Mouse (Mus musculus) ovary, postnatal 36 days (tissue): ENCODE measurements around the gene Cpeb3.
"Not testable (repeated sequence)": the region's sequence is repeated elsewhere in the genome, so short reads cannot be mapped to it uniquely, and the experiment has no call there.

Source experiments
- DNase-seq: peaks from one replicate; pipeline ENCODE4 v3.0.0; 2022; ENCODE audit warnings: low spot score, mixed read lengths

Cpeb3 gene

DNA sequence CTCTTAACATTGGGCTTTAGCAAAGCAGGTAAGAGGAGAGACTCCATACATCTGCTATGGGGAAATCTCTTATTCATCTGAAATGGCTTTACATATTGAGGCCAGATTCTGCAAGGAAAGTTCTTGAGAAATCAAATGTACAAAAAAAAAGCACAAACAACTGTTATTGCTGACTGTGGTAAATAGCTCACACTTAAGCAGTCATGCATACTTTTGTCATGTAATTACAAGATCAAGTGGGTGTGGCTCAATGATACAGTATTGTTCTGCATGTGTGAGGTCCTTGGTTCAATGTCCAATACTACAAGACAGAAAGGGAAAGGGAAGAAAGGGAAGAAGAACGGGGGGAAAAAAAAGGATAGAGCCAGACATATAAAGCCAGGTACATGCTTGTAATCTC is 62.6 kb downstream of the Cpeb3 start:
- no peak for DNase-seq

DNA sequence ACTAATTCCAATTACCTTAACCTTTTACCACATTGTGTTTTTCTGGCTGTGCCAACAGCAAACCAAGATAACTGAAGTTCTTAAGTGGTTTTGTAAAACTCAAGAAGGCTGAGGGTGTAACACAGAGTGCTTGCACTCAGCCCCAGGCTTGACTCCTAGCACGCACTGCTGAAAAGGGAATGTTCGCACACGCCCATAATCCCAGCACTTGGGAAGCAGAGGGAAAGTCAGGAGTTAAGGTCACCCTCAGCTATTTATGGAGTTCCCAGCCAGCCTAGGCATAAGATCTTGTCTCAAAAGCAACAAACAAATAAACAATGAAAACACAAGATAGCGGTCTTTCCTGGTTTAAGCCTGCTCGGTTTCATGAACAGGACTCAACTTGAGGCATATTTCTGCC is 63.0 kb downstream of the Cpeb3 start:
- no peak for DNase-seq

DNA sequence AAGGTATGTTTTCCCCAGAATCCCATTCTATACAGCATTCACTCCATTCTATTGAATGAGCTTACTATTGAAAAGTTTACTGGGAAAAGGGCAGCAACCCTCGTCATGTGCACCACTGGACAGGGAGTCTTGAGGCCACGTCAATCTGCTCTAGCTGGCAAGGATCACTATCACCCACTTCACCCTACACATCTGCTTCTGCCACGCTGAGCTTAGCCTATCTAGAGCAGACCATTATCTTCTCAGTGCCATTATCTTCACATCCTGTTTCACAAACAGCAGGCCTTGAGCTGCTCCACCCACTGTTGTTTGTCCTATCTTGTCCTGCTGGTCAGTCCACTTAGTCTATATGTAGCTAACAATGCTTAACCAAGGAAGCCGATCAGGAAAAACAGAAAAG is 66.8 kb downstream of the Cpeb3 start:
- DNase-seq: no peak

DNA sequence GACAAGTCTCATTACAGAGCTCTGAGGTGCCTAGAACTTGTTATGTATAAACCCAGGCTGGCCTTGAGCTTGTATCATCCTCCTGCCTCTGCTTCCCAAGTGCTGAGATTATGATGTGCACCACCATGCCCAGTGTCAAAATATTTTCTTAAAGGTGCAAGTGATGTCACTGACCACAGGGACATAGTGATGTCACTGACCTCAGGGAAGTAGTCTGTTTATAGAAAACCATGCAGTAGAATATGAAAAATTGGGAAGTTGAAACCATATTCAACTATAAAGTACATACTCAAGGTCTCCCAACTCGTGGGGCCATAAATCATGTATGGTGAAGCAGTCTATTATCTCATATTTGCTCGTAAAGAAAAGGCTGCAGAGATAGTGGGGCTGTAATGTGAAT is 71.3 kb downstream of the Cpeb3 start:
- DNase-seq: no peak

DNA sequence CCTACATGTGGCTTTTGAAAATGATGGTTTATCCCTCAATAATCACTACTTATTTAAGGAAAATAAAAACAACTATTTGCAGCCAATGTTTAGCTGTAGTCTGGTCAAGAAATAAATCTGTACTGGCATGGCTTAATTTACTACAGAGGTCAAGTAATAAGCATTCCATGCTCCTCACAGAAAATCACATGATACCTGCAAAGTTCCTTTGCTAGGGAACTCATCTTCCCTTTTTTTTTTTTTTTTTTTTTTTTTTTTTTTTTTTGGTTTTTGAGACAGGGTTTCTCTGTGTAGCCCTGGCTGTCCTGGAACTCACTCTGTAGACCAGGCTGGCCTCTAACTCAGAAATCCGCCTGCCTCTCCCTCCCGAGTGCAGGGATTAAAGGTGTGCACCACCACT is 72.9 kb downstream of the Cpeb3 start:
- DNase-seq: not testable (repeated sequence)

DNA sequence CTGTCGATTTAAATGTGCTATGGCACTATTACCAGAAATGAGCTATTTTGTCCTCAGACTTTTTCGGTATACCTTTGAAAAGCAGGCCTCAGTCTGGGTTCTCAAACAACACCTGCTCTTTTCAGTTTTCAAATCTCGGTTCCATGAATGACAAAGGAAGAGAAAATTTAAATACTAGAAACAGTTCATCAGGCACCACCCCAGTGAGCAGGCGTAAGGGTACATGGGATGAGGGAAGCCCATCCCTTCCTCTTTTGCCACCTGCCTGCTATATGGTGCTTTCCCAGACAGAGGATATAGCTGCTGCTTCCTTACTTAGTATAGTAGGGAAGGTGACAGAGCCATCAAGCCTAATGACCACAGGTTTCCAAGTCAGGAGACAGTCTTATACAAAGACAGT is 74.7 kb downstream of the Cpeb3 start:
- no peak for DNase-seq

DNA sequence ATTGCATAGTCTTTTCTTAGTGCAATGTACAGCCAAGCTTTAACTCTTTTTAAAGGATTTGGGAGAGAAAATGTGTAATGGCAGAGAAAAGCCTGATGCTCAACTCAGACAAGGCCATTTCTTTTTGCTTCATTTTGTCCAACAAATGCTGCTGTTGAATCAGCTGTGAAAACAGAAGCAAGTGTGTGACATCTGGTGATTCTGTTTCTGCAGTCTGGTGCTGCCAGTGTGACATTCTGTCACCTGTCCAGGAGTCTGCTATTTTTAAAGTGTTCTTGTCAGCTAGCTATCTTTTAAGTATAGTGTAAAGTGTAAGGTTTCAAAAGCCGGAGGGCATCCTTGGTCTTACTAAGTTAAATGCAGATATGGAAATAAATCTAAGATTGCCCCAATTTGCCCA is 76.7 kb downstream of the Cpeb3 start:
- DNase-seq: no peak

DNA sequence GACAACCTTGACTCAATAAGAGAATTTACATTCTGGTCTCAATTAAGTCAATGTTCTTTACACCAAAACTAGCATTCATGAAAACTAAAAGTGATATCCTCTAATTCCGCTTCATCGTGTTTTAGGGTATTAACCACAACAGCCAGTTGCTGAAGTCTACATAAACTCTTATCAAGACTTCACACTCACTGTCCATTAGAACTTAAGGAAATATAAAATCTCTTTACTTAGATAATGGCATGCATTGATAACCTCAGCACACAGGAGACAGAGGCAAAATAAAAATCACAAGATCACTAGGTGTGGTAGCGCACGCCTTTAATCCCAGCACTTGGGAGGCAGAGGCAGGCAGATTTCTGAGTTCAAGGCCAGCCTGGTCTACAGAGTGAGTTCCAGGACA is 79.9 kb downstream of the Cpeb3 start:
- no peak for DNase-seq

DNA sequence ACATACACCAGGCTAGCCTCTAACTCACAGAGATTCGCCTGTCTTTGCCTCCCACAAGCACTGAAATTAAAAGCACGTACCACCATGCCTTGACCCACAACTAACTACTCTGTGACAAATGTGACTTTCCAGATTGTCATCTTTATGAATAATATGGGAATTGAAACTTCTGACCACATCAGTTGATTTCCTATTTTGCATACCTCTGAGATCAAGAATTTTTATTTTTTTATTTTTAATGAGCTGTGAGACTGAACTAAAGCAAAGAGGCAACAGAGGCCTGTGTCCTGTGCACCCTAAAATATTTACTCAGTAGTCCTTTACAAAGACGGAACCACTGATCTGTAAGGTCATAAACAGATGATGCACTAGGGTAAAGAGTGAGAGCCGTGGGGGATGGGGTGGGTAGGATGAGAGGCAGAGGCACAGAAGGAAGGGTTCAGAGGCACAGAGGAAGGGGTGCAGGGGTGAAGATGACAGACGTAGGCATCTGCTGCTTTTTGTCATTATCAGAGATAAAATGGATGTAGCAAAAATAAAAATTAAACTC is 81.3 kb downstream of the Cpeb3 start:
- no peak for DNase-seq

DNA sequence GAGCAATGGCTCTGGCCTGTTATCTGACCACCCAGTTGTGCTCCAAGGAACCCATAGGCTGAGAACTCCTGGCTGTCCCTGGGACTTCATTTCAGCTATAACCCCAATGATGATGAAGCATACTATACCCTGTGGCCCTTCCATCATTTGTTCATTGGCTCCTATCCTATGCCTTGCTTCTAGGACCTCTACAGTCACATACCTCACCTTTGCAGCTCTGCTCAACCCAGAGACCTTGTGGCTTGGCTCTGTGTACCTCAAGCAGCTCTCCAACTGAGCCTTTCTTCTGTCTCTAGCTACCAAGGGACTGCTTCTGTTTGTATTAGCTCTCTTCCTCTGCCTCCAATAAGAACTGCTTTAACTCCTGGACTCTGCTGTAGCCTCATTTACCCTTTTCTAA is 83.4 kb downstream of the Cpeb3 start:
- DNase-seq: no peak

DNA sequence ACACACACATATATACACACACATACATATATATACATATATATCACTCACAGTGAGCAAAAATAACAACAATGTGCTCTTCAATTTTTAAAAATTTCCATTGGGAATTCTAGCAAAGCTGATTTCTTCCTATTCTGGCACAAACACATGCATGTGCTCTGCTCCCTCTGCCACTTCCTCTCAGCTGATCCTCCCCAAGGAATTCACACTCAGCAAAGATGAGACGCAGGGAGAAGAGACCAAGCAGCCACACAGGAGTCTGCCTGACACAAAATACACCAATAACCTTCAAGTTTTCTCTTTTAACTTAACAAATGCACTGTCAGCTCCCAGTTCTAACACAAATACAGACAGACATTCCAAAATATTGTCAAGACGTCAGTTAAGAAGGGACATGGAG is 89.1 kb downstream of the Cpeb3 start:
- no peak for DNase-seq

DNA sequence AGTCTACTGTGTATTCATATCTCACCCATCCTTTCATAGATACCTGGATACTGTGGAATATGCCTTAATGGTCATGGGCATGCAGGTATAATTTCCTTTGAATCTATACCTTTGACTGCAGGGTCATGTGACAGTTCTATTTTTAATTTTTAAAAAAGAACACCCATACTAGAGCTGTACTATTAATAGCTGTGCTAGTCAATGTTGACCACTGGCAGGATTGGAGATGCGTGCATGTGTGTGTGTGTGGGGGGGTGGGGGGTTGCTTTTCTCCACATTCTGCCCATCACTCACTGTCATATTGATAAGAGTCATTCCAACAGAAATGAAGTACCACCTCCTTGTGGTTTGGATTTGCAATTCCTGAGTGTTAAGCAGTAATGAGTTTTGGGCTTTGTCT is 92.6 kb downstream of the Cpeb3 start:
- no peak for DNase-seq

DNA sequence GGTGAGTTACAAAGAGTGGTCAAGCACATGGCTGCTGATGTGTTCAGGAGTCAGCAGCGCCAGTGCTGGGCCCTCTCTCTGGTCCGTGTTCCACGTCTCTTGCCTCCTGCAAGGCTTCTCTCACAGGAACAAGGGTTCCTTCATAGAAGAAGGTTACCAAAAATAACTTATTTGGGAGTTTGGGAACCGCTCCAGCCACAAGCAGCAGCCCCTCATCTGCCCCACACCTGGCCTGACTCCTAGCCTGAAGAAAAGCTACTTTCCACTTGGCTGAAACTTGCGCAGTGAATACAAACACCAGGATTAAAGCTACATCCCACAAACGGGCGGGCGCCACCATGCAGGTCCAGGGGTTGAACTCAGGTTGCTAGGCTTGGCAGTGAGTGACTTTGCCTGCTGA is 93.0 kb downstream of the Cpeb3 start:
- DNase-seq: no peak

DNA sequence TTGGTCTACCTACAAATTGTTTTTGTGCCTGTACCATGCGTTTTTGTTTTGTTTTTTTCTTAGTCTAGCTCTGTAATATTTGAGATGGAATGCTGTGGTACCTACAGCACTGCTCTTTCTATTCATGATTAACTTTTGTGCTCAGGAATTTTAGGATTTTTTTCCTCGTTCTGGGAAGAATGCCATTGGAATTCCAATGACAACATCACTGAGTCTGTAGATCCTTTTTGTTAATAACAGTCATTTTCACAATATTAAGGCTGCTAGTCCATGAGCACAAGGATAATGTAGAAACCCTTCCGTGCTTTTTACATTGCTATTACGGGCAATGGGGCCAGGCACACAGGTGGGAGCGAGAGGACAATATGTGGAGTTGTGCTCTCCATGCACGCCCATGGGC is 96.6 kb downstream of the Cpeb3 start:
- DNase-seq: no peak

DNA sequence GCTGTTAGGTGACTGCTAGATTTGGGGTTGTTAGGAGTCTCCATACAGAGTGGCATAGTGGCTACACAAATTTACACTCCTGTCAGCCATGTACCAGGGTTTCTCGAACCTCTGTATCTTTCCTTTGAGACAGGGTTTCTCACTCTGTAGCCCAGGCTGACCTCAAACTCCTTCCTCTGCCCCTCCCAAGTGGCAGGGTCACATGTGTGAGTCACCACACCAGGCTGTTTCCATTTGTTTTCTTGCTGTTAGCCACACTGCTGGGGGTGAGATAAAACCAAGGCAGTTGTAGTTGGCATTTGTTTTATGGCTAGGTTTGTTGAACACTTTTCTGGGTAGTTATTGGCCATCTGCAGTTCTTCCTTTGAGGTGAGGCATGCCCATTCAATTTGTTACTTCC is 97.9 kb downstream of the Cpeb3 start:
- no peak for DNase-seq

DNA sequence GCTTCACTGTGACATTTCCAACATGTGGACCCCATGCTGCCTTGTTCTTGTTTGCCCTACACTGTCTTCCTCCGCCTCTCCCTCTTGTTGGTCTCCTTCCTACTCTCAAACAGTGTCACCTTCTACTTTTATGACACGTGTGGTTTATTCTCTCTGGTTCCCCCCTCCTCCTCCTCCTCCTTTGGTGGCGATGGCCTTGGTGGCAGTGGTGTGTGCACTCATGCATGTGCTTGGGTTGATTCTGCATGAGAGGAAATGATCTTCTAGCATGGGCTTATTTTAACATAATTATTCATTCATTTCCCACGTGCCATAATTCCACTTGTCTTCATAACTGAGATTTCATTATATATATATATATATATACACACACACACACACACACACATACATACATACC is 98.5 kb downstream of the Cpeb3 start:
- no peak for DNase-seq

DNA sequence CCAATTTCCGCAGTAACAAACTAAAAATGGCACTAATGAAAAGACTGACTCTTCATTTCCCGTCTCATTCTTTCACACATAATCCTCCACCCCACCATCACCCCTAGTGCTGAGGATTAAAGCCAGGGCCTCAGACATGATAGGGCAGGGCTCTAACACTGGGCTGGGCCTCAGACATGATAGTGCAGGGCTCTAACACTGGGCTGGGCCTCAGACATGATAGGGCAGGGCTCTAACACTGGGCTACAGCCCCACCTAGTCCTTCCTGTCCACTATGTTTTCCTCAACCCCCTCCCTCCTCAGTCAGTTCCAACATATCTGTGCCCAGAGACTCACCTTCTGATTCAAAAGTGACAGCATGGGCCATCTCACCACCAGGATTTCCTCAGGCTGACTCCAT is 107.7 kb downstream of the Cpeb3 start:
- DNase-seq: no peak

DNA sequence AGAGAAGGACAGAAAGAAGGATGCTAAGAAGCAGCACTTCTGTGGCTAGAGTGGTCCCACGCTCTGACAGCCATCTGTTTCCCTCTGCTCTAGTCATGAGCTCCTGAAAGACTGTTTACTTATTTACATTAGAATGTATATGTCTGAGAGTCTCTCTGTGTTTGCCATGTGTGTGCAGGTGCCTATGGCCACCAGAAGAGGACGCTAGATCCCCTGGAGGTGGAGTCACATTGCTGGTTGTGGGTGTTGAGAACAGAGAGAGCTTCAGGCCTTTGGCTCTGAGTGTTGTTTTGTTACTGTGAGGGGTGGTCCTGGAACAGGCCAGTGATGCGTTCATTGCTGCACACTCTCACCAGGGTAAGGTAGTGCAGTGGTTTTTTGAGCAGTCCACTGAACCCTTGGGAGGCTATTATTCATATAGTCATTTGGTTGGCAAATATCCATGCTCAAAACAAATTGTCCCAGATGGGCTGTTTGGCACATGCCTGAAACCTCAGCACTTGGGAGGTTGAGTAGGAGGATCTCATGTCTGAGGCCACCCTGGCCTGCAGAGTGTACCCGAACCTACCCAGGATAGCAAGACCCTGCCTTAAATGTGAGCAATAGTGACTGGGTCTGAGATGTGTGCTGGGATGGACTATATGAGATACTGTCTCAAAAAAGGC is 112.6 kb downstream of the Cpeb3 start:
- DNase-seq: no peak

DNA sequence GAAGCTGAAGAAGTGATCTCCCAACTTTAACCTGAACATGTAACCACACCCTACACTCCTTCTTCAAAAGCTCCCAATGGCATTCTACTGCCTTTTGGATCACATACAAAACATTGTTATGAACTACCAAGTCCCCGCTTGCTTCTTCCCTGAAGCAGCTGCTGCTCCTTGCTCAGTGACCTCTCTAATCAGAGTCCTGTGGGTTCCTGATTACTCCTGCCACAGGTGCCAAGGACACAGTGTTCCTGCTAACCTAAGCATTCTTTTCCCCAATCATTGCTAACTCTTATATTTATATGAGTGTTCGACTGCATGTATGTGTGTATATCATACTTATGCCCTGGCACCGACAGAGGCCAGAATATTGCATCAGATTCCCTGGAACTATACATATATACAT is 115.2 kb downstream of the Cpeb3 start:
- DNase-seq: no peak

DNA sequence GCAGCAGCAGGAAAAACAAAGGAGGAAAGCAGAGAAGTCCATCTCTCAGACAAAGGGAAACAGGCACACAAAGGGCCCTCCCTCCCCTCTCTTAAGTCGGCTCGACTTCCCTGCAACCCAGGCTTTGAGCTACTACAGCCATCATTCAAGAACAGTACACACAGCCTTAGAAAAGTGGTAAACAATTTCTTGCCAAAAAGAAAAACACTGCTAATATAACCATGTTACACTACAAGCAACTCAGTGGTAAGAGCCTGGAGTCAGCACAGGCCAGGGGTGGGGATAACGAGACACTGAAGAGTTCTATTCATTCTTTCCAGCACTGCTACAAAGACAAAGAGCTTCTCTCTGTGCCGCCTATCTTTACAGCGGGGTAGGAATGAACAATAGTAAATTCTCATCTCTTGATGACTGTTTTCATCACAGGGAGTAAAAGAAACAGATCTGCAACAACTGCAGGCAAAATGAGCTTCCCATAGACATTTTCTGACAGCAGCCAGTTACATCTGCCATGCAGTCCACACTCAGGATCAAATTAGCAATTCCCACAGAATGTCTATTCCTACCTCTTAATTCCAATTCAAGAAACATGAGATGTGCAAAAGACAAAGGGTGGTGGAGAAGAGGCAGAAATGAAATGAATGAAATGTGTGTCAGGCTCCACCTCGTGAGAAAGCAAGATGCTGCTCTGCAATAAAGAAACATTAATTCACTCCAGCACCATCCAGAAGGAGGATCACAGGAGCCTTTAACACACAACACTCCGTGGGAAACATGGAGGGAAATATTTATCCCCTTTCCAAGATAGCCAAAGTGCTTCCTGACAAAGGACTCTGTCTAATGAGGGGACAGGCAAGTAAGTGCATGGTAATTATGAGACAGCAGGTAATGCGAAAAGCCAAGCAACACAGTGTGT is 118.0 kb downstream of the Cpeb3 start:
- no peak for DNase-seq

DNA sequence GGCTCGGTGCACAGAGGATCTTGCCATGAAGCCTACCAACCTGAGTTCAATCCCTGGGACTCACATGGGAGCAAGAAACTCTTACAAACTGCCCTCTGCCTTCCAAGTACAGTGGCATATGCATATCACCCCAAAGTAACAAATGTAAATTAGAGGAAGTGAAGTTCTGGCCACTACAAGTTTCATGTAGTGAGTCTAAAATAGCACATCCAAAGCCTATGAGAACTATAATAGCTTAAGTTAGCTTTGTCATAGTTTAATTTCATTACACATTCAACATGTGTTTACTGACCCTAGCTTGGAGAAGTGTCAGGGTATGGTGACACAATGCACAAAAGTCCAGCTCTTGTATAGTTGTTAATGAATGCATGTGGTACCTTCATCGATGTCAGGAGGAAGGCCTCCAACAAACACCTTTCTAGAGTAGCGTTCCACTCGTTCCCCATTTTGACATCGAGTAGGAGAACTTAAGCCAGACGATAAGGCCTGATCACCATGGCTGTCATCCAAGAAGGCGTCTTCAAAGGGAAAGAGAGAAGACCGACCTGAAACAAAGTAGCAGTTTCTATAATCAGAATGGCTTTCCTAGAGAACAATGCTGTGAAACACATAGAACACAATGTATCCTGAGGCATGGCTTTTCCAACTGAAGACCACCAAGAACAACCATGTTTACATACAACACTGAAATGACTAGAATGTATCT is 120.2 kb downstream of the Cpeb3 start:
- no peak for DNase-seq

DNA sequence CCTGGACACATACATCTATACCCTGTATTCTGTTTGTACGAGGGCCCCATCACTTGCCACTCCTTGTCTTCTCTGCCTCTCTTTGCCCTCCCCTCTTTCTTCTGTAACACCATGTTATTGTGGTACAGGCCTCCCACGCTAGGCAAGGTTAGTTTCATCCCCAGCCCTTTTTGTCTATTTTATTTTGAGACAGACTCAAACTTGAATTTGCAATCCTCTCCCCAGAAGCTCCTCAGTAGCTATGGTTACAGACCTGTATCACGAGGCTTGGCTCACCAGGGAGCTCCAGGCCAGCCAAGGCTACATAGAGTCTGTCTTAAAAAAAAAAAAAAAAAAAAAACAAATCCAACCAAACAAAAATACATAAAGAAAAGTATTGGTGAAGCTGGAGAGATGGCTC is 123.9 kb downstream of the Cpeb3 start:
- DNase-seq: no peak

DNA sequence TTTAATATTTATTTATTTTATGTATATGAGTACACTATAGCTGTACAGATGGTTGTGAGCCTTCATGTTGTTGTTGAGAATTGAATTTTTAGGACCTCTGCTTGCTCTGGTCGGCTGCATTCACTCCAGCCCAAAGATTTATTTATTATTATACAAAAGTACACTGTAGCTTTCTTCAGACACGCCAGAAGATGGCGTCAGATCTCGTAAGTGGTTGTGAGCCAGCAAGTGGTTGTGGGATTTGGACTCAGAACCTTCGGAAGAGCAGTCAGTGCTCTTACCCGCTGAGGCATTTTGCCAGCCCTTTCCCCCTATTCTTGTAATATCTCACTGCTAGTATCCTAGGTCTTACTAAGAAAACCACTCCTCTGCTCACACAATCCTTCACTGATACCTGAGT is 126.9 kb downstream of the Cpeb3 start:
- no peak for DNase-seq
